Mouse (Mus musculus) liver, adult 2 months (tissue): Measurements from ENCODE around the gene H2-Ab1.

Experiments
- CTCF ChIP-seq: fragments of 200-500 bp; IDR thresholded peaks from 2 replicates; pipeline ENCODE4 v1.5.1; 2011; ENCODE audit warnings: low read depth, low read length, control low read depth
- POLR2A ChIP-seq: fragments of 200-500 bp; IDR thresholded peaks from 2 replicates; pipeline ENCODE4 v1.6.1; 2011; ENCODE audit warnings: low read length, control low read depth; ENCODE audit not compliant: insufficient read depth; ENCODE audit errors: extremely low read depth

DNA sequence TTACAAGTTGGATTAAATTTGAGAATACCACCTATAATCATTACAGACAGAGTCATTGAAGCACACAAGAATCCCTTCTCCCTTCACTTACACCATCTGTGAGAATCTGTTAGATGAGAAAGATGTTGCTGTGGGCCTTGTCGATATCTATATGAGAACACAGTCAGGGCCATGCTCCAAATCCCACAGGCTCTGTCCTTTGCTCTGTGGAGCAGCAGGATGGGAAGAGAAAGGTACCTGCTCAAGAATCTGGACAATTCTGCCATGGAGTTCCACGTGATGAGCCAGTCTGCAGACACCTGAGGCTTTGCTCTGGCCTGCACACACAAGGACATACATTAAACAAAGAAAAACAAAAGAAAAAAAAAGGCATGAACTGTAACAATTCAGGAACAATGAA is 59.2 kb downstream of the H2-Ab1 start:
- TF ChIP-seq POLR2A, result no peak
- TF ChIP-seq CTCF, result no peak
